Mouse (Mus musculus): ENCODE data around the gene Eif2b2. TPM values are rescaled to one million over a fixed set of nuclear protein-coding genes. Genes with fewer than 3 reads are reported as not detected.

Gene Eif2b2
- total and polyA plus RNA-seq, 3 experiments: 64.2 to 95.9 (median 94.8) TPM

GRCm38 (mm10) chr12:85193923-85194622 is 25.2 kb upstream of the Eif2b2 start:
- no peak for DNase-seq

- DNase-seq: peak; percentile 59
Observed at GRCm38 (mm10) chr12:85194623-85195018, 24.7 kb upstream of the Eif2b2 start.

GRCm38 (mm10) chr12:85195086-85195485 is 24.2 kb upstream of the Eif2b2 start:
- no peak for DNase-seq

- DNase-seq: no peak
Observed at GRCm38 (mm10) chr12:85196191-85196590, 23.1 kb upstream of the Eif2b2 start.

- no peak for DNase-seq
Observed at GRCm38 (mm10) chr12:85197371-85197770, 21.9 kb upstream of the Eif2b2 start.

- no peak for DNase-seq
Observed at GRCm38 (mm10) chr12:85197936-85198335, 21.3 kb upstream of the Eif2b2 start.

GRCm38 (mm10) chr12:85199954-85200353 is 19.3 kb upstream of the Eif2b2 start:
- no peak for DNase-seq

GRCm38 (mm10) chr12:85200929-85201829 is 18.1 kb upstream of the Eif2b2 start:
- DNase-seq: no peak

GRCm38 (mm10) chr12:85201830-85202147 is 17.5 kb upstream of the Eif2b2 start:
- no peak for DNase-seq

- no peak for DNase-seq
Observed at GRCm38 (mm10) chr12:85202191-85202590, 17.1 kb upstream of the Eif2b2 start.

GRCm38 (mm10) chr12:85203699-85204098 is 15.6 kb upstream of the Eif2b2 start:
- no peak for DNase-seq

- no peak for DNase-seq
Observed at GRCm38 (mm10) chr12:85204105-85204504, 15.2 kb upstream of the Eif2b2 start.

GRCm38 (mm10) chr12:85205425-85205824 is 13.9 kb upstream of the Eif2b2 start:
- DNase-seq: no peak

GRCm38 (mm10) chr12:85208687-85209199 is 10.5 kb upstream of the Eif2b2 start:
- no peak for DNase-seq

GRCm38 (mm10) chr12:85215031-85215430 is 4.2 kb upstream of the Eif2b2 start:
- DNase-seq: no peak

- DNase-seq: no peak
Observed at GRCm38 (mm10) chr12:85217733-85218310, 1.5 kb upstream of the Eif2b2 start.

GRCm38 (mm10) chr12:85219905-85220290 is 617 bp downstream of the Eif2b2 start:
- DNase-seq: peak; percentile 24

GRCm38 (mm10) chr12:85227227-85227626 is 7.9 kb downstream of the Eif2b2 start:
- DNase-seq: no peak

- no peak for DNase-seq
Observed at GRCm38 (mm10) chr12:85227876-85228599, 8.8 kb downstream of the Eif2b2 start.

- DNase-seq: peak; percentile 75
Observed at GRCm38 (mm10) chr12:85233376-85234358, 14.4 kb downstream of the Eif2b2 start.

GRCm38 (mm10) chr12:85237553-85237952 is 18.3 kb downstream of the Eif2b2 start:
- DNase-seq: no peak

Data from adrenal gland, adult 2 months (tissue).